ENCODE assay signal across 8 mouse cellular contexts in genomic region chr7:80246148-80246721, GRCm38 (mm10). TPM values are rescaled to one million over a fixed set of nuclear protein-coding genes. Genes with fewer than 3 reads are reported as not detected.
DNase-seq lines count a peak whose midpoint lies in the region; ATAC-seq lines count a peak whose summit lies in the region.

Gene Ttll13, plus strand, starts transcription at chr7:80246376.

- H3K27me3 ChIP-seq in hindbrain, embryonic 13.5 days, result 0 out of 2 replicates have a peak, but pooled peaks cover 6% of the 10 kb centered on the region

- no peaks in the 10 kb centered on the region for H3K4me1 ChIP-seq in hindbrain, embryonic 13.5 days (replicated peaks)

- ATAC-seq in hindbrain, embryonic 13.5 days (ENCODE audit: low FRiP score), result peak; percentile 98

- DNase-seq in NIH3T3 (ENCODE audit: low read depth), result peak; percentile 98
- peak; percentile 98 to 99 for DNase-seq in cerebellum, postnatal 10 days
- DNase-seq in frontal cortex, postnatal 10 days (ENCODE audit: low spot score in 2 of 2), result peak; percentile 94 to 95
- peak; percentile 72 to 82 for DNase-seq in layer of hippocampus, postnatal 25 days (ENCODE audit: extremely low spot score in 1 of 2, low spot score in 1 of 2)
- peak; percentile 98 for DNase-seq in lung, postnatal 25 days (ENCODE audit: low spot score)
- peak; percentile 99 for DNase-seq in retina, embryonic 14.5 days (ENCODE audit: low spot score)
- DNase-seq in thymus, postnatal 4 days, result peak; percentile 98

- H3K4me2 ChIP-seq in hindbrain, embryonic 13.5 days, result peak within 1 kb of the TSS; percentile 53

- H3K4me3 ChIP-seq in hindbrain, embryonic 13.5 days, result peak within 1 kb of the TSS; percentile 57

- WGBS in hindbrain, embryonic 13.5 days, result under 1% methylated on average over 48 of the region's 48 CpGs

- peak within 1 kb of the TSS; percentile 94 for H3K27ac ChIP-seq in hindbrain, embryonic 13.5 days

- H3K9ac ChIP-seq in hindbrain, embryonic 13.5 days, result peak within 1 kb of the TSS; percentile 76

- peaks cover 3% of the 10 kb centered on the region; the same call in 1 of the 2 replicates for H3K36me3 ChIP-seq in hindbrain, embryonic 13.5 days

- H3K9me3 ChIP-seq in hindbrain, embryonic 13.5 days, result no peaks in the 10 kb centered on the region

RNA-seq across cellular contexts. Expression of gene Ttll13, which starts in this region (rescaled TPM):
- 1.7 and 2.1 TPM in 2 replicates for polyA plus RNA-seq in hindbrain, embryonic 13.5 days (2015; fragmentation: Nextera tagmentation; extraction: Ambion mirVana)
- total RNA-seq in layer of hippocampus, postnatal 25 days (2021), result 1 to 10 TPM; 1.8 to 2.0 TPM

Comparison
In these comparisons a context has a peak if more than half of its experiments do, and no peak if none do; other contexts are left out.
1. Peak in every context shown above with its lines: DNase-seq, ATAC-seq, H3K4me3 ChIP-seq and H3K27ac ChIP-seq.